Mouse (Mus musculus) hindbrain, embryonic 12.5 days (tissue): ENCODE measurements around the gene Stx4a. TPM values are rescaled to one million over a fixed set of nuclear protein-coding genes. Genes with fewer than 3 reads are reported as not detected.
A peak's percentile ranks its signal among the peaks of the same experiment; 100 is the strongest.
"Not testable (repeated sequence)": the region's sequence is repeated elsewhere in the genome, so short reads cannot be mapped to it uniquely, and the experiment has no call there.

Experiments
- ATAC-seq: fragments of 200-750 bp; cut with Nextera tagmentation; 2 replicates; pipeline ENCODE4 v1.8.0; 2017; ENCODE audit warnings: moderate TSS enrichment; ENCODE audit not compliant: low FRiP score
- H3K27ac ChIP-seq: fragments of 300-500 bp; sonication (generic); 2 replicates; pipeline ENCODE4 v1.5.1; 2016; ENCODE audit warnings: mild to moderate bottlenecking
- H3K27me3 ChIP-seq: fragments of 300-500 bp; sonication (generic); 2 replicates; pipeline ENCODE4 v1.6.1; 2016; ENCODE audit warnings: mild to moderate bottlenecking
- H3K36me3 ChIP-seq: fragments of 300-500 bp; sonication (generic); 2 replicates; pipeline ENCODE4 v1.6.1; 2016; ENCODE audit warnings: mild to moderate bottlenecking
- H3K4me1 ChIP-seq: fragments of 300-500 bp; sonication (generic); 2 replicates; pipeline ENCODE4 v1.6.1; 2016
- H3K4me2 ChIP-seq: fragments of 300-500 bp; sonication (generic); replicated peaks from 2 replicates; pipeline ENCODE4 v1.6.1; 2016; ENCODE audit warnings: mild to moderate bottlenecking
- H3K4me3 ChIP-seq: fragments of 300-500 bp; sonication (generic); 2 replicates; pipeline ENCODE4 v1.5.1; 2016; ENCODE audit warnings: mild to moderate bottlenecking
- H3K9ac ChIP-seq: fragments of 300-500 bp; sonication (generic); 2 replicates; pipeline ENCODE4 v1.6.1; 2016; ENCODE audit warnings: mild to moderate bottlenecking, moderate library complexity
- H3K9me3 ChIP-seq: fragments of 300-500 bp; sonication (generic); replicated peaks from 2 replicates; pipeline ENCODE4 v1.6.1; 2016; ENCODE audit warnings: mild to moderate bottlenecking
- WGBS: fragments of 180-500 bp; shearing (Covaris S2); methylation state at CpG from one replicate; pipeline ENCODE4 v1.1.7; 2016; 5-methylcytosine and 5-hydroxymethylcytosine counted together
- polyA plus RNA-seq: library from polyadenylated mRNA; unstranded; fragments of >200 nt; fragmentation: Nextera tagmentation; extraction: Ambion mirVana; gene quantifications from 2 replicates; pipeline ENCODE4 v1.2.1, GENCODE M21; 2016

The Stx4a gene
- polyA plus RNA-seq, 1 experiment from 2014 or later, result 28.1 TPM

DNA sequence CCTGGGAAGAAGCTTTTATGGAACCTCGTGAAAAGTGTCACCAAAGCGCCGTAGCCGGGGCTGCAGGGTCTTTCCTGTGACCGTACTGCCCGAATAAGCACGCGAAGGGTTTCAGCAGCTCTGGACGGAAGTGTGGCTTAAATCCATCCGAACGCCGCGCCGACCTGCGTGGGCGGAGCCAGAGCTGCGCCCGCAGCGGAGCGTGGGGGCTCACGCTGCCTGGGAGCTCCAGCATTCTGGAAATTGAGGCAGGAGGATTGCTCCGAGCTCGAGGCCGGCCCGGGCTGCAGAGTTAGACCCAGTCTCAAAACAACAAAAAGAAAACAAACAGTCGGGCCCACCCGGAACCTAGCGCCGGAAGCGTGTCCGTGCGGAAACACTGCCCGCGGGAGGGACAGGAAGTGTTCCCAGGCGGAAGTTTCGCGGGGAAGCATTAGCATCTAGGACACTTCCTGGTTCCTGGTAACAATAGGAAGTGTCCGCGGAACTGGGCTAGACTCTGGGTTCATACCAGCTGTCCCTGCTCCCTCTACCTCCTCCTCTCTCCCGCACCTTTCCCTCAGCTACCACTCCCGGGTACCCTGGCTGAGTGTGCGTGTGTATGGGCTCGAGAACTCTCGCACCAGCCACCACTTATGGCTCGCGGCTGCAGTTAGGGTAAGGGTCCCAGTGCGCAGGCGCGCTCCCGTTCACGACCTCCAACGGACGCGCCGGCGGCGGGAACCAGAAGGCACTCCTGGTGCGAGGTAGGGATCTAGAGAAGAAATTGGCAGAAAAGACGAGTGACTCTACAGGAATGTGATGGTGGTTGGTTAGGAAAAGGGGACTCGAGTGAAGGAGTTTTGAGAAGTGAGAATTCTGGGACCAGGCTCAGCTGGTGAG, 52.6 kb downstream of the Stx4a start, which contains the start of gene Zfp668:
TSS of gene Zfp668 (minus strand) at position 362 of the 882 bp plus-strand sequence.
- Histone ChIP-seq H3K27me3 (no peaks in the 10 kb centered on the region), H3K36me3 (peaks cover 46% of the 10 kb centered on the region), H3K4me2 (peak within 1 kb of the TSS; percentile 86), H3K4me1 (peaks cover 31% of the 10 kb centered on the region), H3K9ac (peak within 1 kb of the TSS; percentile 96), H3K9me3 (no peaks in the 10 kb centered on the region), H3K27ac (peak within 1 kb of the TSS; percentile 96), H3K4me3 (peak within 1 kb of the TSS; percentile 81)
- ATAC-seq, result peak; percentile 61
- under 1% methylated on average over 60 of the region's 60 CpGs for WGBS

DNA sequence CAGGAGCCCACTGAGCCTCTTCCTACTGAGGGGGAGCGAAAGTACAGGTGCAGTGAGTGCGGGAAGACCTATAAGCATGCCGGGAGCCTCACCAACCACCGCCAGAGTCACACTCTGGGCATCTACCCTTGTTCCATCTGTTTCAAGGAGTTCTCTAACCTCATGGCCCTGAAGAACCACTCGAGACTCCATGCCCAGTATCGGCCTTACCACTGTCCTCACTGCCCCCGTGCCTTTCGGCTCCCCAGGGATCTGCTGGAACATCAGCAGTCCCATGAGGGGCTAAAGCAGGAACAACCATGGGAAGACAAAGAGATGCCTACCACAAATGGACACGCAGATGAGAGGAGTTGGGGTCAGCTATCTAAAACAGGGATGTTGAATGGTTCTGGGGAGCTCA, 55.2 kb downstream of the Stx4a start:
- ATAC-seq, result no peak
- H3K4me1 ChIP-seq, result peaks cover 26% of the 10 kb centered on the region
- no peaks in the 10 kb centered on the region for H3K9me3 ChIP-seq
- WGBS, result 96% methylated on average over 9 of the region's 9 CpGs
- no peaks in the 10 kb centered on the region for H3K27me3 ChIP-seq
- H3K4me3 ChIP-seq, result no peak overlapping the region
- no peak overlapping the region for H3K27ac ChIP-seq
- no peak overlapping the region for H3K9ac ChIP-seq
- H3K36me3 ChIP-seq, result peaks cover 65% of the 10 kb centered on the region
- no peak overlapping the region for H3K4me2 ChIP-seq

GRCm38 (mm10) chr7:127880431-127880830, 56.3 kb downstream of the Stx4a start:
- no peaks in the 10 kb centered on the region for H3K9me3 ChIP-seq
- H3K4me3 ChIP-seq, result no peak overlapping the region
- H3K4me1 ChIP-seq, result peaks cover 29% of the 10 kb centered on the region
- H3K36me3 ChIP-seq, result peaks cover 75% of the 10 kb centered on the region
- WGBS, result 88% methylated on average over 12 of the region's 12 CpGs
- H3K9ac ChIP-seq, result no peak overlapping the region
- ATAC-seq, result no peak
- no peak overlapping the region for H3K4me2 ChIP-seq
- H3K27ac ChIP-seq, result no peak overlapping the region
- H3K27me3 ChIP-seq, result no peaks in the 10 kb centered on the region

- ATAC-seq, result no peak
- 78% methylated on average over 6 of the region's 6 CpGs for WGBS
- peaks cover 99% of the 10 kb centered on the region for H3K36me3 ChIP-seq
Observed at GRCm38 (mm10) chr7:127885951-127886350, 61.9 kb downstream of the Stx4a start.

GRCm38 (mm10) chr7:127886551-127886950, 62.5 kb downstream of the Stx4a start:
- no peak overlapping the region for H3K27ac ChIP-seq
- H3K27me3 ChIP-seq, result no peaks in the 10 kb centered on the region
- WGBS, result 93% methylated on average over 6 of the region's 6 CpGs
- no peak overlapping the region for H3K4me3 ChIP-seq
- H3K9me3 ChIP-seq, result no peaks in the 10 kb centered on the region
- no peak overlapping the region for H3K4me2 ChIP-seq
- no peak for ATAC-seq
- H3K36me3 ChIP-seq, result peaks cover 95% of the 10 kb centered on the region
- H3K4me1 ChIP-seq, result peaks cover 18% of the 10 kb centered on the region
- H3K9ac ChIP-seq, result no peak overlapping the region

More at GRCm38 (mm10) chr7:127885951-127886350, 61.9 kb downstream of the Stx4a start:
- no peak overlapping the region for H3K27ac ChIP-seq
- peaks cover 18% of the 10 kb centered on the region for H3K4me1 ChIP-seq
- H3K9me3 ChIP-seq, result no peaks in the 10 kb centered on the region
- no peaks in the 10 kb centered on the region for H3K27me3 ChIP-seq
- no peak overlapping the region for H3K4me2 ChIP-seq
- no peak overlapping the region for H3K9ac ChIP-seq
- no peak overlapping the region for H3K4me3 ChIP-seq

DNA sequence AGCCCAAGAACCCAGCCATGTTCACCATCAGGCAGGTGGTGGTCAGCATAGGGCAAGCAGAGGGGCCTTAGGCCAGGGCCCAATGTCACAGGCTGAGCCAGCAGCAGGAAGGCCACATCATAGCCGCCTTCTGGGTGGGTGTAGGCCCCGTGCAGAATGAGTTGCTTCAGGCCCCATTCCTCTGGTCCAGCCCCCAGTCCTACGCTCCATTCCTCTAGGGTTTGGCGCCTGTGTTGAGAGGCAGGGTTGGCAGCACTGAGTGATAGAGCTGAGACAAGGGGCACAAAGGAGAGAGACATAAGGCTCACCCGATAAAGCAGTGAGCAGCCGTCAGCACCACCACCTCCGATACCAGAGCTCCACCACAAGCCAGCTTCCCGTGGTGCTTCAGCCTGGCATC, 63.1 kb downstream of the Stx4a start:
- no peaks in the 10 kb centered on the region for H3K27me3 ChIP-seq
- H3K4me1 ChIP-seq, result peaks cover 18% of the 10 kb centered on the region
- ATAC-seq, result no peak
- WGBS, result 89% methylated on average over 8 of the region's 8 CpGs
- no peak overlapping the region for H3K4me2 ChIP-seq
- H3K9me3 ChIP-seq, result no peaks in the 10 kb centered on the region
- peaks cover 89% of the 10 kb centered on the region for H3K36me3 ChIP-seq
- no peak overlapping the region for H3K4me3 ChIP-seq
- H3K27ac ChIP-seq, result no peak overlapping the region
- H3K9ac ChIP-seq, result no peak overlapping the region

- WGBS, result 86% methylated on average over 3 of the region's 3 CpGs
- ATAC-seq, result no peak
- Histone ChIP-seq H3K9ac (no peak overlapping the region), H3K4me1 (peaks cover 18% of the 10 kb centered on the region), H3K4me3 (no peak overlapping the region), H3K27me3 (no peaks in the 10 kb centered on the region), H3K27ac (no peak overlapping the region), H3K9me3 (no peaks in the 10 kb centered on the region), H3K4me2 (no peak overlapping the region), H3K36me3 (peaks cover 85% of the 10 kb centered on the region)
Observed at GRCm38 (mm10) chr7:127887781-127888180, 63.7 kb downstream of the Stx4a start.

DNA sequence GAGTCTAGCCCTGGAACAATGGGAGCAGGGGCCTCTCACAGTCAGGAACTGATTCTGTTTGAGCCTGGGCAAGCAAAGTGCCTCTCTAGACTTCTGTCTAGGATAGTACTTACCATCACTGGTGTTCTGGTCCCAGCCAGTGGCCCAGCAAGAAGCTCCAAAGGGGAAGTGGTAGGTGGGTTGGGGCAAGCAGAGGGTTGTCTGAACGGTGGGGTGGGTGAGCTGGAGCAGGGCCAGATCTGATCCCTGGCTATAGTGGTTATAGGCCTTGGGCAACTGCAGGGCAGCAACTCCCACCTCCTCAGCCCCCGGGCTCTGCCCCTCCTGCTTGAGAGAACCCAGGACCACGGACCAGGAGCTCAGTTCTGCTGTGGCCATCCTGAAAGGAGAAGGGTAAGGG, 64.7 kb downstream of the Stx4a start:
- H3K36me3 ChIP-seq, result peaks cover 81% of the 10 kb centered on the region

DNA sequence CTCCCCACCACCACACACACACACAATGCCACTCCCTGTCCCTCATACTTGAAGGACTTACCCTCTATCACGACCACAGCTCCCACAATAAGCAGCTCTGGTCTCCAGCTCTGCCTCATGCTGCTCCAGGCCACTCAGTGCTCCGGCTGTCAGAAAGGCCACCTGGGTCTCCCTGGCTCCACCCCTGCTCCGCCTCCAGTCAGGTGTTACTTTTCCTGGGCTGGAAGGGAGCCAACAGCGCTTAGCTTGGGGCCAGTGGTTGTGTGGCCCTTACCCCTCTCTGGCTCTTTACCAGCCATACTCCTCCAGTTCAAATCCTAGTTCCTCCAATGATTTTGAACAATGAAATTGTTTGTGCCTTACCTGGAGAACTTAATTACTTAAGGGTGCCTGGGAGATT, 66.7 kb downstream of the Stx4a start, which contains the start of gene Prss53:
TSS of gene Prss53 (minus strand) at position 173 of the 400 bp plus-strand sequence.
- Histone ChIP-seq H3K27me3 (no peaks in the 10 kb centered on the region), H3K4me3 (no peak within 1 kb of the TSS), H3K4me1 (peaks cover 8% of the 10 kb centered on the region), H3K36me3 (peaks cover 62% of the 10 kb centered on the region), H3K9me3 (no peaks in the 10 kb centered on the region), H3K4me2 (no peak within 1 kb of the TSS), H3K9ac (no peak within 1 kb of the TSS), H3K27ac (no peak within 1 kb of the TSS)
- WGBS, result 30% methylated on average over 4 of the region's 4 CpGs
- no peak for ATAC-seq

More for the DNA sequence above, 64.7 kb downstream of the Stx4a start:
- Histone ChIP-seq H3K27me3 (no peaks in the 10 kb centered on the region), H3K9ac (no peak overlapping the region), H3K27ac (no peak overlapping the region), H3K4me3 (no peak overlapping the region), H3K4me1 (peaks cover 14% of the 10 kb centered on the region), H3K4me2 (no peak overlapping the region), H3K9me3 (no peaks in the 10 kb centered on the region)
- WGBS, result 67% methylated on average over 3 of the region's 3 CpGs
- no peak for ATAC-seq

DNA sequence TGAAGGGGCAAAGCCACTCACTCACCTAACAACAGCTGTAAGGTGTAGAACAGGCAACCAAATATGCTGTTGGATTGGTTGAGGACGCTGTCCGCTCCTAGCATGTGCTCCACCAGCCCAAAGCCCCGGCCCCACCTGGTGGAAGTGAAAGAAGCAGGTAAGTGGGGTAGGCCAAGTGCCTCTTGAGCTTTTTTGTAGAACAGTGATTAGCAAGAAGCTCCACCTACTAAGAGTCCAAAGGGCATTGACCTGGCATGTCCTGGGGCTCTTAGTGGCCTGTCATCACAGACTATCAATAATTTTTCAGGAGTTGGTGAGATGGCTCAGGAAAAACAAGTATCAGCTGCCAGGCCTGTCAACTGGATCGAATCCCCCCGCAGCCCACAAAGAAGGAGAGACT, 70.4 kb downstream of the Stx4a start:
- Histone ChIP-seq H3K27me3 (no peaks in the 10 kb centered on the region), H3K4me1 (peaks cover 8% of the 10 kb centered on the region), H3K36me3 (peaks cover 25% of the 10 kb centered on the region), H3K4me2 (peak overlapping the region; percentile 79), H3K4me3 (peak overlapping the region; percentile 58), H3K27ac (no peak overlapping the region), H3K9me3 (no peaks in the 10 kb centered on the region), H3K9ac (no peak overlapping the region)
- no peak for ATAC-seq
- 86% methylated on average over 5 of the region's 5 CpGs for WGBS

DNA sequence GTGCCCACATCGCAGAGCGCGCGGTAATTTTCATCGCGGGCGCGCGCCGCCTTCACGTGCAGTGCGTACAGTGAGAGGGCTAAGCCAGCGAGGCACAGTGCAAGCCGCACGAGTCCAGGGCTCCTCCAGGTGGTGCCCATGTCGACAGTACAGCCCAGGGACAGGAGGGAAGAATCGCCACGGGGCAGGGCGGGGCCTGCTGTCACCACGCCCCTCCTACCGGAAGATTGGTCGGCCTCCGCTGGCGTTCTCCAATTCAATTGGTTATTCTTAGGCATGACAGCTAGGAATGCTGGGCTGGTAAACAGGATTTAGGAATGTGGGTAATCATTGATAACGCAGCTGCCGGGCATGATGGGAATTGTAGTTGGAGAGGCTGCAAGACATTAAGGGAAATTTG, 71.3 kb downstream of the Stx4a start, which contains the start of the genes Gm21974 and Vkorc1:
TSS of gene Gm21974 (minus strand) at position 13 of the 400 bp plus-strand sequence.
TSS of gene Vkorc1 (minus strand) at position 176 of the 400 bp plus-strand sequence.
- H3K4me1 ChIP-seq, result peaks cover 8% of the 10 kb centered on the region
- peaks cover 16% of the 10 kb centered on the region for H3K36me3 ChIP-seq
- peak within 1 kb of the TSS; percentile 72 for H3K9ac ChIP-seq
- peak; percentile 98 for ATAC-seq
- H3K27ac ChIP-seq, result peak within 1 kb of the TSS; percentile 79
- H3K9me3 ChIP-seq, result no peaks in the 10 kb centered on the region
- peak within 1 kb of the TSS; percentile 58 for H3K4me3 ChIP-seq
- WGBS, result under 1% methylated on average over 26 of the region's 26 CpGs
- no peaks in the 10 kb centered on the region for H3K27me3 ChIP-seq
- H3K4me2 ChIP-seq, result peak within 1 kb of the TSS; percentile 79

GRCm38 (mm10) chr7:127895891-127896290, 71.8 kb downstream of the Stx4a start:
- not testable (repeated sequence) for H3K9ac ChIP-seq, H3K9me3 ChIP-seq, H3K27ac ChIP-seq, H3K4me3 ChIP-seq, H3K4me1 ChIP-seq, H3K27me3 ChIP-seq
- WGBS, result 71% methylated on average over 7 of the region's 7 CpGs
- Histone ChIP-seq H3K36me3 (peaks cover 11% of the 10 kb centered on the region; the same call in 1 of the 2 replicates), H3K4me2 (peak overlapping the region; percentile 79)
- peak; percentile 15 for ATAC-seq
